Mouse (Mus musculus) kidney, postnatal 0 days (tissue): ENCODE measurements at regions not wholly inside any gene's neighbourhood (a gene's known extent, or its start where the extent isn't known, plus 50 kb on each side); places are given as distances from the start of the nearest gene placed in this dataset.

Experiments
- ATAC-seq: fragments of 200-750 bp; cut with Nextera tagmentation; replicated peaks from 2 replicates; pipeline ENCODE4 v1.8.0; 2017; ENCODE audit warnings: low read depth, moderate number of reproducible peaks, moderate TSS enrichment, moderate library complexity; ENCODE audit not compliant: low FRiP score
- DNase-seq: peaks from one replicate; pipeline ENCODE4 v3.0.0-alpha.2; 2016; ENCODE audit warnings: low spot score
- H3K27ac ChIP-seq: fragments of 300-500 bp; sonication (generic); 2 replicates; pipeline ENCODE4 v1.5.1; 2014; ENCODE audit warnings: mild to moderate bottlenecking
- H3K27me3 ChIP-seq: fragments of 300-500 bp; sonication (generic); 2 replicates; pipeline ENCODE4 v1.6.1; 2014; ENCODE audit warnings: low read length, mixed read lengths; ENCODE audit not compliant: insufficient read depth
- H3K36me3 ChIP-seq: fragments of 300-500 bp; sonication (generic); 2 replicates; pipeline ENCODE4 v1.6.1; 2014; ENCODE audit warnings: low read length, mixed read lengths; ENCODE audit not compliant: insufficient read depth
- H3K4me1 ChIP-seq: fragments of 300-500 bp; sonication (generic); replicated peaks from 2 replicates; pipeline ENCODE4 v1.6.1; 2014; ENCODE audit warnings: antibody characterized with exemption, low read length, mixed read lengths; ENCODE audit not compliant: insufficient read depth
- H3K4me2 ChIP-seq: fragments of 300-500 bp; sonication (generic); 2 replicates; pipeline ENCODE4 v1.6.1; 2014; ENCODE audit warnings: mild to moderate bottlenecking, low read length, moderate library complexity, mixed read lengths
- H3K4me3 ChIP-seq: fragments of 300-500 bp; sonication (generic); replicated peaks from 2 replicates; pipeline ENCODE4 v1.5.1; 2014; ENCODE audit warnings: low read depth, low read length
- H3K9ac ChIP-seq: fragments of 300-500 bp; sonication (generic); 2 replicates; pipeline ENCODE4 v1.6.1; 2014; ENCODE audit warnings: low read depth, low read length
- H3K9me3 ChIP-seq: fragments of 300-500 bp; sonication (generic); replicated peaks from 2 replicates; pipeline ENCODE4 v1.6.1; 2016; ENCODE audit warnings: low read length, inconsistent platforms, mixed read lengths
- CTCF ChIP-seq: IDR thresholded peaks from 2 replicates; pipeline ENCODE4 v1.5.1; 2016; ENCODE audit warnings: antibody characterized with exemption, low read depth, mild to moderate bottlenecking, moderate library complexity
- WGBS: fragments of 180-500 bp; shearing (Covaris S2); extraction: QIAGEN DNeasy Blood & Tissue Kit; methylation state at CpG from one replicate; pipeline ENCODE4 v1.1.7; 2014; 5-methylcytosine and 5-hydroxymethylcytosine counted together

GRCm38 (mm10) chr14:68973636-68974101 is 320.4 kb downstream of the Synb start:
- Histone ChIP-seq H3K4me2 (no peak overlapping the region), H3K27me3 (no peaks in the 10 kb centered on the region), H3K9me3 (no peaks in the 10 kb centered on the region), H3K27ac (no peak overlapping the region), H3K36me3 (no peaks in the 10 kb centered on the region), H3K4me1 (no peaks in the 10 kb centered on the region), H3K9ac (no peak overlapping the region), H3K4me3 (no peak overlapping the region)
- no peak for ATAC-seq
- DNase-seq = no peak
- no peak for TF ChIP-seq CTCF
- WGBS = 68% methylated on average over 8 of the region's 8 CpGs

- peak; percentile 93 for TF ChIP-seq CTCF
- Histone ChIP-seq H3K4me2 (no peak overlapping the region), H3K36me3 (no peaks in the 10 kb centered on the region), H3K9me3 (no peaks in the 10 kb centered on the region), H3K9ac (no peak overlapping the region), H3K27me3 (no peaks in the 10 kb centered on the region), H3K4me3 (no peak overlapping the region), H3K4me1 (no peaks in the 10 kb centered on the region), H3K27ac (no peak overlapping the region)
- DNase-seq = peak; percentile 81
- 6% methylated on average over 1 of the region's 1 CpGs for WGBS
- ATAC-seq = no peak
Observed at GRCm38 (mm10) chr14:68966758-68967157, 327.3 kb downstream of the Synb start.

- WGBS = 61% methylated on average over 9 of the region's 9 CpGs
- no peak overlapping the region for H3K9ac ChIP-seq
- no peak for ATAC-seq
- TF ChIP-seq CTCF = no peak
- H3K27me3 ChIP-seq = no peaks in the 10 kb centered on the region
- no peak overlapping the region for H3K27ac ChIP-seq
- H3K4me2 ChIP-seq = no peak overlapping the region
- H3K9me3 ChIP-seq = no peaks in the 10 kb centered on the region
- no peak for DNase-seq
- no peaks in the 10 kb centered on the region for H3K4me1 ChIP-seq
- H3K4me3 ChIP-seq = no peak overlapping the region
- no peaks in the 10 kb centered on the region for H3K36me3 ChIP-seq
Observed at GRCm38 (mm10) chr14:68954577-68955460, 339.3 kb downstream of the Synb start.

GRCm38 (mm10) chr14:68945906-68946305 is 348.2 kb downstream of the Synb start:
- no peak overlapping the region for H3K9ac ChIP-seq
- TF ChIP-seq CTCF = no peak
- H3K27me3 ChIP-seq = no peaks in the 10 kb centered on the region
- no peak overlapping the region for H3K4me3 ChIP-seq
- 75% methylated on average over 3 of the region's 3 CpGs for WGBS
- DNase-seq (no peak), ATAC-seq (no peak)
- no peaks in the 10 kb centered on the region for H3K9me3 ChIP-seq
- H3K4me2 ChIP-seq = no peak overlapping the region
- no peaks in the 10 kb centered on the region for H3K36me3 ChIP-seq
- no peak overlapping the region for H3K27ac ChIP-seq
- no peaks in the 10 kb centered on the region for H3K4me1 ChIP-seq

GRCm38 (mm10) chr14:68945434-68945833 is 348.7 kb downstream of the Synb start:
- Histone ChIP-seq H3K9me3 (no peaks in the 10 kb centered on the region), H3K4me1 (no peaks in the 10 kb centered on the region), H3K27me3 (no peaks in the 10 kb centered on the region), H3K27ac (no peak overlapping the region), H3K4me3 (no peak overlapping the region), H3K36me3 (no peaks in the 10 kb centered on the region), H3K4me2 (no peak overlapping the region), H3K9ac (no peak overlapping the region)
- ATAC-seq (no peak), DNase-seq (peak; percentile 54)
- TF ChIP-seq CTCF = no peak
- WGBS = 25% methylated on average over 4 of the region's 4 CpGs

- no peak for TF ChIP-seq CTCF
- no peaks in the 10 kb centered on the region for H3K9me3 ChIP-seq
- 88% methylated on average over 2 of the region's 2 CpGs for WGBS
- no peaks in the 10 kb centered on the region for H3K4me1 ChIP-seq
- DNase-seq = no peak
- no peak overlapping the region for H3K4me3 ChIP-seq
- no peak overlapping the region for H3K27ac ChIP-seq
- H3K36me3 ChIP-seq = no peaks in the 10 kb centered on the region
- no peak overlapping the region for H3K9ac ChIP-seq
- H3K4me2 ChIP-seq = no peak overlapping the region
- H3K27me3 ChIP-seq = no peaks in the 10 kb centered on the region
- no peak for ATAC-seq
Observed at GRCm38 (mm10) chr14:68941759-68942158, 352.3 kb downstream of the Synb start.
